Mouse (Mus musculus) myocyte (in vitro differentiated cells): ENCODE results near the gene Zfp128.

Experiments
- E2F4 ChIP-seq: IDR thresholded peaks from one replicate; pipeline ENCODE4 v1.6.1; 2011; ENCODE audit warnings: mild to moderate bottlenecking, control low read depth, moderate library complexity; ENCODE audit not compliant: insufficient read depth
- POLR2A ChIP-seq: IDR thresholded peaks from one replicate; pipeline ENCODE4 v1.6.1; 2011; ENCODE audit warnings: low read depth, mild to moderate bottlenecking, control low read depth, moderate library complexity; ENCODE audit not compliant: insufficient read length
- TCF12 ChIP-seq: IDR thresholded peaks from one replicate; pipeline ENCODE4 v1.6.1; 2011; ENCODE audit warnings: mild to moderate bottlenecking, control low read depth; ENCODE audit not compliant: poor library complexity, insufficient read depth, severe bottlenecking
- USF1 ChIP-seq: IDR thresholded peaks from one replicate; pipeline ENCODE4 v1.6.1; 2011; ENCODE audit warnings: low read depth, mild to moderate bottlenecking, control low read depth, moderate library complexity

DNA sequence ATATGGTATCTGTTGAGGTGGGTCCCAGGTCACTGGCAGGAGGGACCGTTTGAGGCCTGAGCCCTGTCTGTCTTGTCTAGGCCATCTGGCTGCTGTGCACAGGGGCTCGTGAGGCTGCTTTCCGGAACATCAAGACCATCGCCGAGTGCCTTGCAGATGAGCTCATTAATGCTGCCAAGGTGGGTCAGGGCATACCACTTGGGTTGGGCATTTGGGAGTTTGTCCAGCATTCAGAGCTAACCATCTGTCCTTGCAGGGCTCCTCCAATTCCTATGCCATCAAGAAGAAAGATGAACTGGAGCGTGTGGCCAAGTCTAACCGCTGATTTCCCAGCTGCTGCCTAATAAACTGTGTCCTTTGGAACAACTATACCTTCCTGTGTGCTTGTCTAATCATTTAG lies 45.3 kb downstream of the Zfp128 start:
- no peak for TF ChIP-seq E2F4
- TF ChIP-seq TCF12: no peak
- no peak for TF ChIP-seq POLR2A
- TF ChIP-seq USF1: no peak
